Mouse (Mus musculus): ENCODE results near the gene Atoh7. TPM values are rescaled to one million over a fixed set of nuclear protein-coding genes. Genes with fewer than 3 reads are reported as not detected.

Atoh7 gene
- polyA plus RNA-seq, 1 experiment from 2014 or later = not detected

GRCm38 (mm10) chr10:63116376-63116775, 16.9 kb downstream of the Atoh7 start:
- WGBS = 90% methylated on average over 9 of the region's 9 CpGs
- no peak overlapping the region for H3K4me2 ChIP-seq (ENCODE audit: low read depth, low read length)

GRCm38 (mm10) chr10:63117583-63117982, 18.1 kb downstream of the Atoh7 start:
- Histone ChIP-seq H3K4me1 (replicated peaks; ENCODE audit: control insufficient read depth, insufficient read depth, low read length) (no peaks in the 10 kb centered on the region), H3K9me3 (ENCODE audit: control insufficient read depth, low read length) (no peaks in the 10 kb centered on the region), H3K36me3 (ENCODE audit: control insufficient read depth, insufficient read depth, low read length) (no peaks in the 10 kb centered on the region), H3K27ac (ENCODE audit: low read length) (no peak overlapping the region), H3K4me2 (ENCODE audit: low read depth, low read length) (no peak overlapping the region), H3K4me3 (ENCODE audit: low read length) (no peak overlapping the region), H3K27me3 (ENCODE audit: control insufficient read depth, insufficient read depth, low read depth, low read length) (no peaks in the 10 kb centered on the region), H3K9ac (ENCODE audit: low read length) (no peak overlapping the region)
- 91% methylated on average over 8 of the region's 8 CpGs for WGBS
- no peak for ATAC-seq (ENCODE audit: low read depth)

More at GRCm38 (mm10) chr10:63116376-63116775, 16.9 kb downstream of the Atoh7 start:
- no peak overlapping the region for H3K4me3 ChIP-seq (ENCODE audit: low read length)
- no peaks in the 10 kb centered on the region for H3K27me3 ChIP-seq (ENCODE audit: control insufficient read depth, insufficient read depth, low read depth, low read length)
- no peaks in the 10 kb centered on the region for H3K4me1 ChIP-seq (replicated peaks; ENCODE audit: control insufficient read depth, insufficient read depth, low read length)
- no peaks in the 10 kb centered on the region for H3K36me3 ChIP-seq (ENCODE audit: control insufficient read depth, insufficient read depth, low read length)
- peaks cover under 1% of the 10 kb centered on the region; the same call in 1 of the 2 replicates for H3K9me3 ChIP-seq (ENCODE audit: control insufficient read depth, low read length)
- H3K9ac ChIP-seq (ENCODE audit: low read length) = no peak overlapping the region
- no peak for ATAC-seq (ENCODE audit: low read depth)
- no peak overlapping the region for H3K27ac ChIP-seq (ENCODE audit: low read length)

GRCm38 (mm10) chr10:63119916-63120315, 20.5 kb downstream of the Atoh7 start:
- whole genome bisulfite sequencing = 64% methylated on average over 14 of the region's 14 CpGs
- H3K27me3 ChIP-seq (ENCODE audit: control insufficient read depth, insufficient read depth, low read depth, low read length) = no peaks in the 10 kb centered on the region
- H3K4me3 ChIP-seq (ENCODE audit: low read length) = no peak overlapping the region
- no peak overlapping the region for H3K9ac ChIP-seq (ENCODE audit: low read length)
- H3K4me2 ChIP-seq (ENCODE audit: low read depth, low read length) = no peak overlapping the region
- H3K9me3 ChIP-seq (ENCODE audit: control insufficient read depth, low read length) = no peaks in the 10 kb centered on the region
- H3K27ac ChIP-seq (ENCODE audit: low read length) = no peak overlapping the region
- H3K36me3 ChIP-seq (ENCODE audit: control insufficient read depth, insufficient read depth, low read length) = no peaks in the 10 kb centered on the region
- H3K4me1 ChIP-seq (replicated peaks; ENCODE audit: control insufficient read depth, insufficient read depth, low read length) = no peaks in the 10 kb centered on the region
- ATAC-seq (ENCODE audit: low read depth) = no peak

- Histone ChIP-seq H3K4me2 (ENCODE audit: low read depth, low read length) (no peak overlapping the region), H3K4me1 (replicated peaks; ENCODE audit: control insufficient read depth, insufficient read depth, low read length) (no peaks in the 10 kb centered on the region), H3K4me3 (ENCODE audit: low read length) (no peak overlapping the region), H3K9ac (ENCODE audit: low read length) (no peak overlapping the region), H3K27me3 (ENCODE audit: control insufficient read depth, insufficient read depth, low read depth, low read length) (no peaks in the 10 kb centered on the region), H3K9me3 (ENCODE audit: control insufficient read depth, low read length) (no peaks in the 10 kb centered on the region), H3K27ac (ENCODE audit: low read length) (no peak overlapping the region), H3K36me3 (ENCODE audit: control insufficient read depth, insufficient read depth, low read length) (no peaks in the 10 kb centered on the region)
- ATAC-seq (ENCODE audit: low read depth) = no peak
- 80% methylated on average over 14 of the region's 14 CpGs for WGBS
These were observed 22.5 kb downstream of the Atoh7 start for GRCm38 (mm10) chr10:63121961-63122360.

GRCm38 (mm10) chr10:63122516-63122915, 23.1 kb downstream of the Atoh7 start:
- 34% methylated on average over 8 of the region's 8 CpGs for WGBS
- no peaks in the 10 kb centered on the region for H3K36me3 ChIP-seq (ENCODE audit: control insufficient read depth, insufficient read depth, low read length)
- ATAC-seq (ENCODE audit: low read depth) = no peak
- no peak overlapping the region for H3K27ac ChIP-seq (ENCODE audit: low read length)
- no peak overlapping the region for H3K4me2 ChIP-seq (ENCODE audit: low read depth, low read length)
- H3K4me3 ChIP-seq (ENCODE audit: low read length) = no peak overlapping the region
- no peaks in the 10 kb centered on the region for H3K4me1 ChIP-seq (replicated peaks; ENCODE audit: control insufficient read depth, insufficient read depth, low read length)
- no peaks in the 10 kb centered on the region for H3K27me3 ChIP-seq (ENCODE audit: control insufficient read depth, insufficient read depth, low read depth, low read length)
- H3K9ac ChIP-seq (ENCODE audit: low read length) = no peak overlapping the region
- no peaks in the 10 kb centered on the region for H3K9me3 ChIP-seq (ENCODE audit: control insufficient read depth, low read length)

- H3K27me3 ChIP-seq (ENCODE audit: control insufficient read depth, insufficient read depth, low read depth, low read length) = no peaks in the 10 kb centered on the region
- 77% methylated on average over 8 of the region's 8 CpGs for WGBS
- no peak for ATAC-seq (ENCODE audit: low read depth)
- H3K4me1 ChIP-seq (replicated peaks; ENCODE audit: control insufficient read depth, insufficient read depth, low read length) = no peaks in the 10 kb centered on the region
- no peak overlapping the region for H3K27ac ChIP-seq (ENCODE audit: low read length)
- H3K9me3 ChIP-seq (ENCODE audit: control insufficient read depth, low read length) = no peaks in the 10 kb centered on the region
- no peaks in the 10 kb centered on the region for H3K36me3 ChIP-seq (ENCODE audit: control insufficient read depth, insufficient read depth, low read length)
- H3K4me3 ChIP-seq (ENCODE audit: low read length) = no peak overlapping the region
- no peak overlapping the region for H3K9ac ChIP-seq (ENCODE audit: low read length)
- H3K4me2 ChIP-seq (ENCODE audit: low read depth, low read length) = no peak overlapping the region
These were observed 23.7 kb downstream of the Atoh7 start for GRCm38 (mm10) chr10:63123141-63123540.

GRCm38 (mm10) chr10:63124016-63124415, 24.6 kb downstream of the Atoh7 start:
- Histone ChIP-seq H3K4me1 (replicated peaks; ENCODE audit: control insufficient read depth, insufficient read depth, low read length) (no peaks in the 10 kb centered on the region), H3K4me2 (ENCODE audit: low read depth, low read length) (no peak overlapping the region), H3K9ac (ENCODE audit: low read length) (no peak overlapping the region), H3K27ac (ENCODE audit: low read length) (no peak overlapping the region), H3K36me3 (ENCODE audit: control insufficient read depth, insufficient read depth, low read length) (no peaks in the 10 kb centered on the region), H3K27me3 (ENCODE audit: control insufficient read depth, insufficient read depth, low read depth, low read length) (no peaks in the 10 kb centered on the region), H3K4me3 (ENCODE audit: low read length) (no peak overlapping the region), H3K9me3 (ENCODE audit: control insufficient read depth, low read length) (no peaks in the 10 kb centered on the region)
- WGBS = 90% methylated on average over 10 of the region's 10 CpGs
- no peak for ATAC-seq (ENCODE audit: low read depth)

- no peak for ATAC-seq (ENCODE audit: low read depth)
- Histone ChIP-seq H3K27me3 (ENCODE audit: control insufficient read depth, insufficient read depth, low read depth, low read length) (no peaks in the 10 kb centered on the region), H3K4me2 (ENCODE audit: low read depth, low read length) (no peak overlapping the region), H3K36me3 (ENCODE audit: control insufficient read depth, insufficient read depth, low read length) (no peaks in the 10 kb centered on the region), H3K4me3 (ENCODE audit: low read length) (no peak overlapping the region), H3K9me3 (ENCODE audit: control insufficient read depth, low read length) (no peaks in the 10 kb centered on the region), H3K9ac (ENCODE audit: low read length) (no peak overlapping the region), H3K4me1 (replicated peaks; ENCODE audit: control insufficient read depth, insufficient read depth, low read length) (no peaks in the 10 kb centered on the region), H3K27ac (ENCODE audit: low read length) (no peak overlapping the region)
- WGBS = 39% methylated on average over 11 of the region's 11 CpGs
These were observed 25.9 kb downstream of the Atoh7 start for GRCm38 (mm10) chr10:63125343-63125742.

- Histone ChIP-seq H3K27me3 (ENCODE audit: control insufficient read depth, insufficient read depth, low read depth, low read length) (no peaks in the 10 kb centered on the region), H3K4me1 (replicated peaks; ENCODE audit: control insufficient read depth, insufficient read depth, low read length) (no peaks in the 10 kb centered on the region), H3K4me2 (ENCODE audit: low read depth, low read length) (no peak overlapping the region), H3K36me3 (ENCODE audit: control insufficient read depth, insufficient read depth, low read length) (no peaks in the 10 kb centered on the region), H3K9me3 (ENCODE audit: control insufficient read depth, low read length) (no peaks in the 10 kb centered on the region), H3K27ac (ENCODE audit: low read length) (no peak overlapping the region), H3K4me3 (ENCODE audit: low read length) (no peak overlapping the region), H3K9ac (ENCODE audit: low read length) (no peak overlapping the region)
- ATAC-seq (ENCODE audit: low read depth) = no peak
- WGBS = 81% methylated on average over 4 of the region's 4 CpGs
These were observed 26.7 kb downstream of the Atoh7 start for GRCm38 (mm10) chr10:63126116-63126515.

GRCm38 (mm10) chr10:63127156-63127555, 27.7 kb downstream of the Atoh7 start:
- no peak overlapping the region for H3K9ac ChIP-seq (ENCODE audit: low read length)
- H3K4me2 ChIP-seq (ENCODE audit: low read depth, low read length) = no peak overlapping the region
- H3K27me3 ChIP-seq (ENCODE audit: control insufficient read depth, insufficient read depth, low read depth, low read length) = no peaks in the 10 kb centered on the region
- H3K36me3 ChIP-seq (ENCODE audit: control insufficient read depth, insufficient read depth, low read length) = no peaks in the 10 kb centered on the region
- H3K4me1 ChIP-seq (replicated peaks; ENCODE audit: control insufficient read depth, insufficient read depth, low read length) = no peaks in the 10 kb centered on the region
- H3K9me3 ChIP-seq (ENCODE audit: control insufficient read depth, low read length) = no peaks in the 10 kb centered on the region
- ATAC-seq (ENCODE audit: low read depth) = no peak
- no peak overlapping the region for H3K4me3 ChIP-seq (ENCODE audit: low read length)
- WGBS = 79% methylated on average over 6 of the region's 6 CpGs
- H3K27ac ChIP-seq (ENCODE audit: low read length) = no peak overlapping the region

Data from lung, embryonic 16.5 days (tissue).